Mouse (Mus musculus): ENCODE measurements around the gene Rnase4.

DNA sequence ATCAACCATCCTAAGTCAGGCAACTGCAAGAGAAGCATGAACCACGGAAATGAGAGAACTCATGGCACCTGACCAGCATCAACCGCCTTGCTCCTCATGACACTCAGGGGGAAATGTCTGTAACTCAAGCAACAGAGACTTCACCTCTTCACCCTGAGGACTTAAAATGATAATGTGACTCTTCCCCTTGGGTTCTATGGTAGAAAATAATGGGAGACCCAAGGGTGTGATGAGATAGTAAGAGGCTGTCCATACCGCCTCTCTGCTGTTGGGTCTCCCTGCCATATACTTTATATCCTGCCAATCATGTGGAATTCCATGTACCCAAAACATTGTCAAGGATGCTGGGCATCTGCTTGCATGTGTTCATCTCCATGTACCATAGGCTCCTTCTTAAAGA, 16.5 kb upstream of the Rnase4 start, which contains the start of gene Olfr750:
- TF ChIP-seq CTCF (IDR thresholded peaks at IDR 0.05; ENCODE audit: borderline replicate concordance, insufficient read depth, low read length) = no peak
- TF ChIP-seq POLR2A (IDR thresholded peaks at IDR 0.05; ENCODE audit: low read depth, low read length) = no peak
